Mouse (Mus musculus) lung, postnatal 0 days (tissue): ENCODE data around the gene Pcnx2. TPM values are rescaled to one million over a fixed set of nuclear protein-coding genes. Genes with fewer than 3 reads are reported as not detected.

Experiments
- ATAC-seq: fragments of 200-750 bp; cut with Nextera tagmentation; 2 replicates; pipeline ENCODE4 v1.8.0; 2017; ENCODE audit warnings: moderate library complexity
- DNase-seq: peaks from one replicate; pipeline ENCODE4 v3.0.0-alpha.2; 2016; ENCODE audit warnings: low spot score
- H3K27ac ChIP-seq: fragments of 300-500 bp; sonication (generic); 2 replicates; pipeline ENCODE4 v1.5.1; 2014; ENCODE audit warnings: antibody characterized with exemption, mild to moderate bottlenecking, low read length, mixed read lengths
- H3K27me3 ChIP-seq: fragments of 300-500 bp; sonication (generic); replicated peaks from 2 replicates; pipeline ENCODE4 v1.6.1; 2014; ENCODE audit warnings: low read length, mixed read lengths; ENCODE audit not compliant: insufficient read depth
- H3K36me3 ChIP-seq: fragments of 300-500 bp; sonication (generic); 2 replicates; pipeline ENCODE4 v1.6.1; 2014; ENCODE audit warnings: low read length, mixed read lengths; ENCODE audit not compliant: insufficient read depth
- H3K4me1 ChIP-seq: fragments of 300-500 bp; sonication (generic); 2 replicates; pipeline ENCODE4 v1.6.1; 2014; ENCODE audit warnings: antibody characterized with exemption, low read depth, low read length, mixed read lengths; ENCODE audit not compliant: insufficient read depth
- H3K4me2 ChIP-seq: fragments of 300-500 bp; sonication (generic); replicated peaks from 2 replicates; pipeline ENCODE4 v1.6.1; 2014; ENCODE audit warnings: low read depth, mild to moderate bottlenecking, low read length, moderate library complexity, mixed read lengths
- H3K4me3 ChIP-seq: fragments of 300-500 bp; sonication (generic); 2 replicates; pipeline ENCODE4 v1.5.1; 2014; ENCODE audit warnings: low read depth, low read length
- H3K9ac ChIP-seq: fragments of 300-500 bp; sonication (generic); replicated peaks from 2 replicates; pipeline ENCODE4 v1.6.1; 2014; ENCODE audit warnings: low read depth, mild to moderate bottlenecking
- H3K9me3 ChIP-seq: fragments of 300-500 bp; sonication (generic); 2 replicates; pipeline ENCODE4 v1.6.1; 2016; ENCODE audit warnings: low read length, mixed read lengths
- CTCF ChIP-seq: IDR thresholded peaks from 2 replicates; pipeline ENCODE4 v1.5.1; 2016; ENCODE audit warnings: antibody characterized with exemption, mild to moderate bottlenecking
- EP300 ChIP-seq: IDR thresholded peaks from 2 replicates; pipeline ENCODE4 v1.6.1; 2016; ENCODE audit warnings: antibody characterized with exemption, mild to moderate bottlenecking, control low read depth
- WGBS: fragments of 180-500 bp; shearing (Covaris S2); extraction: QIAGEN DNeasy Blood & Tissue Kit; methylation state at CpG from one replicate; pipeline ENCODE4 v1.1.7; 2014; 5-methylcytosine and 5-hydroxymethylcytosine counted together
- polyA plus RNA-seq: library from polyadenylated mRNA; unstranded; fragments of >200 nt; fragmentation: Nextera tagmentation; extraction: Ambion mirVana; gene quantifications from 2 replicates; pipeline ENCODE4 v1.2.1, GENCODE M21; 2015

Pcnx2 gene
- polyA plus RNA-seq, 1 experiment from 2014 or later: 0.18 TPM

- peak; percentile 49 for DNase-seq
- Histone ChIP-seq H3K4me2 (no peak overlapping the region), H3K36me3 (no peaks in the 10 kb centered on the region), H3K9me3 (no peaks in the 10 kb centered on the region), H3K27me3 (no peaks in the 10 kb centered on the region; the same call in 1 of the 2 replicates), H3K4me3 (no peak overlapping the region), H3K4me1 (peaks cover 6% of the 10 kb centered on the region; the same call in 1 of the 2 replicates), H3K27ac (no peak overlapping the region), H3K9ac (no peak overlapping the region)
- TF ChIP-seq CTCF (no peak), EP300 (no peak; the same call in 1 of the 2 replicates)
- ATAC-seq: peak; percentile 53
- 38% methylated on average over 2 of the region's 2 CpGs for WGBS
Observed at GRCm38 (mm10) chr8:125873250-125873534, 24.9 kb downstream of the Pcnx2 start.

GRCm38 (mm10) chr8:125872501-125873249 is 25.4 kb downstream of the Pcnx2 start:
- ATAC-seq (peak; percentile 48), DNase-seq (peak; percentile 20)

GRCm38 (mm10) chr8:125870821-125871321 is 27.2 kb downstream of the Pcnx2 start:
- H3K36me3 ChIP-seq: no peaks in the 10 kb centered on the region
- no peak overlapping the region for H3K27ac ChIP-seq
- peak; percentile 54 for ATAC-seq
- no peak overlapping the region for H3K9ac ChIP-seq
- TF ChIP-seq CTCF (peak; percentile 92), EP300 (no peak)
- no peaks in the 10 kb centered on the region for H3K9me3 ChIP-seq
- peaks cover 6% of the 10 kb centered on the region; the same call in 1 of the 2 replicates for H3K4me1 ChIP-seq
- WGBS: 0% methylated on average over 7 of the region's 7 CpGs
- H3K4me2 ChIP-seq: no peak overlapping the region
- H3K27me3 ChIP-seq: no peaks in the 10 kb centered on the region; the same call in 1 of the 2 replicates
- DNase-seq: peak; percentile 83
- no peak overlapping the region for H3K4me3 ChIP-seq

More at GRCm38 (mm10) chr8:125872501-125873249, 25.4 kb downstream of the Pcnx2 start:
- no peak overlapping the region for H3K27ac ChIP-seq
- no peak overlapping the region for H3K9ac ChIP-seq
- no peaks in the 10 kb centered on the region for H3K9me3 ChIP-seq
- WGBS: 42% methylated on average over 9 of the region's 9 CpGs
- no peaks in the 10 kb centered on the region; the same call in 1 of the 2 replicates for H3K27me3 ChIP-seq
- H3K4me3 ChIP-seq: no peak overlapping the region
- H3K4me2 ChIP-seq: no peak overlapping the region
- H3K4me1 ChIP-seq: peaks cover 6% of the 10 kb centered on the region; the same call in 1 of the 2 replicates
- TF ChIP-seq EP300 (no peak), CTCF (no peak)
- H3K36me3 ChIP-seq: no peaks in the 10 kb centered on the region

GRCm38 (mm10) chr8:125870179-125870702 is 27.9 kb downstream of the Pcnx2 start:
- WGBS: 17% methylated on average over 6 of the region's 6 CpGs
- ATAC-seq (no peak), DNase-seq (no peak)
- Histone ChIP-seq H3K4me1 (peaks cover 6% of the 10 kb centered on the region; the same call in 1 of the 2 replicates), H3K27me3 (no peaks in the 10 kb centered on the region; the same call in 1 of the 2 replicates), H3K4me2 (no peak overlapping the region), H3K4me3 (no peak overlapping the region), H3K9ac (no peak overlapping the region), H3K36me3 (no peaks in the 10 kb centered on the region), H3K27ac (no peak overlapping the region), H3K9me3 (no peaks in the 10 kb centered on the region)
- TF ChIP-seq EP300: no peak
- no peak for TF ChIP-seq CTCF

- no peaks in the 10 kb centered on the region; the same call in 1 of the 2 replicates for H3K27me3 ChIP-seq
- H3K4me1 ChIP-seq: peaks cover 6% of the 10 kb centered on the region; the same call in 1 of the 2 replicates
- H3K36me3 ChIP-seq: no peaks in the 10 kb centered on the region
- H3K27ac ChIP-seq: no peak overlapping the region
- no peak overlapping the region for H3K4me3 ChIP-seq
- 78% methylated on average over 3 of the region's 3 CpGs for WGBS
- no peak overlapping the region for H3K9ac ChIP-seq
- DNase-seq (no peak), ATAC-seq (no peak)
- TF ChIP-seq CTCF: no peak
- TF ChIP-seq EP300: no peak
- no peaks in the 10 kb centered on the region for H3K9me3 ChIP-seq
- no peak overlapping the region for H3K4me2 ChIP-seq
Observed at GRCm38 (mm10) chr8:125869739-125870138, 28.4 kb downstream of the Pcnx2 start.

GRCm38 (mm10) chr8:125868552-125868951 is 29.6 kb downstream of the Pcnx2 start:
- TF ChIP-seq EP300: no peak
- peak; percentile 53 for TF ChIP-seq CTCF
- peak; percentile 21 for DNase-seq

More at GRCm38 (mm10) chr8:125868552-125868951, 29.6 kb downstream of the Pcnx2 start:
- H3K27ac ChIP-seq: no peak overlapping the region
- no peaks in the 10 kb centered on the region; the same call in 1 of the 2 replicates for H3K27me3 ChIP-seq
- peaks cover 6% of the 10 kb centered on the region; the same call in 1 of the 2 replicates for H3K4me1 ChIP-seq
- no peak overlapping the region for H3K4me3 ChIP-seq
- H3K9ac ChIP-seq: no peak overlapping the region
- H3K9me3 ChIP-seq: no peaks in the 10 kb centered on the region
- ATAC-seq: no peak
- 52% methylated on average over 7 of the region's 7 CpGs for WGBS
- no peak overlapping the region for H3K4me2 ChIP-seq
- no peaks in the 10 kb centered on the region for H3K36me3 ChIP-seq
